Mouse (Mus musculus) stomach, embryonic 14.5 days (tissue): Measurements from ENCODE around the gene Vmn1r81. TPM values are rescaled to one million over a fixed set of nuclear protein-coding genes. Genes with fewer than 3 reads are reported as not detected.

Source experiments
- ATAC-seq: fragments of 200-750 bp; cut with Nextera tagmentation; 2 replicates; pipeline ENCODE4 v1.8.0; 2017; ENCODE audit warnings: low read depth, moderate TSS enrichment; ENCODE audit not compliant: insufficient number of reproducible peaks, insufficient read depth, low FRiP score
- H3K27ac ChIP-seq: fragments of 300-500 bp; sonication (generic); 2 replicates; pipeline ENCODE4 v1.5.1; 2014; ENCODE audit warnings: mild to moderate bottlenecking, low read length, moderate library complexity, mixed read lengths
- H3K27me3 ChIP-seq: fragments of 300-500 bp; sonication (generic); 2 replicates; pipeline ENCODE4 v1.6.1; 2014; ENCODE audit warnings: low read length, control low read depth, mixed read lengths; ENCODE audit not compliant: control insufficient read depth, insufficient read depth
- H3K36me3 ChIP-seq: fragments of 300-500 bp; sonication (generic); 2 replicates; pipeline ENCODE4 v1.6.1; 2014; ENCODE audit warnings: mild to moderate bottlenecking, control low read depth, low read length, moderate library complexity, mixed read lengths; ENCODE audit not compliant: control insufficient read depth, insufficient read depth
- H3K4me1 ChIP-seq: fragments of 300-500 bp; sonication (generic); 2 replicates; pipeline ENCODE4 v1.6.1; 2014; ENCODE audit warnings: low read length, control low read depth, mixed read lengths; ENCODE audit not compliant: control insufficient read depth, insufficient read depth
- H3K4me2 ChIP-seq: fragments of 300-500 bp; sonication (generic); replicated peaks from 2 replicates; pipeline ENCODE4 v1.6.1; 2014; ENCODE audit warnings: low read depth, low read length, control low read depth
- H3K4me3 ChIP-seq: fragments of 300-500 bp; sonication (generic); 2 replicates; pipeline ENCODE4 v1.5.1; 2014; ENCODE audit warnings: low read depth, low read length, control low read depth
- H3K9ac ChIP-seq: fragments of 300-500 bp; sonication (generic); replicated peaks from 2 replicates; pipeline ENCODE4 v1.6.1; 2014; ENCODE audit warnings: low read depth, mild to moderate bottlenecking, control low read depth, low read length, moderate library complexity, mixed read lengths
- H3K9me3 ChIP-seq: fragments of 300-500 bp; sonication (generic); 2 replicates; pipeline ENCODE4 v1.6.1; 2016; ENCODE audit warnings: low read depth, low read length, control low read depth; ENCODE audit not compliant: control insufficient read depth
- WGBS: fragments of 180-500 bp; shearing (Covaris S2); extraction: QIAGEN DNeasy Blood & Tissue Kit; methylation state at CpG from one replicate; pipeline ENCODE4 v1.1.7; 2014; 5-methylcytosine and 5-hydroxymethylcytosine counted together
- polyA plus RNA-seq: library from polyadenylated mRNA; unstranded; fragments of >200 nt; fragmentation: Nextera tagmentation; extraction: Ambion mirVana; gene quantifications from 2 replicates; pipeline ENCODE4 v1.2.1, GENCODE M21; 2014

Vmn1r81 gene
- not detected in 2 replicates for polyA plus RNA-seq

- Histone ChIP-seq H3K9me3 (no peaks in the 10 kb centered on the region), H3K4me1 (no peaks in the 10 kb centered on the region), H3K4me3 (no peak within 1 kb of the TSS), H3K27ac (no peak within 1 kb of the TSS), H3K36me3 (no peaks in the 10 kb centered on the region), H3K9ac (no peak within 1 kb of the TSS), H3K4me2 (no peak within 1 kb of the TSS), H3K27me3 (no peaks in the 10 kb centered on the region)
- ATAC-seq: no peak
- 64% methylated on average over 1 of the region's 1 CpGs for WGBS
Measured at GRCm38 (mm10) chr7:12268169-12268568, at the start of gene Vmn1r81. TSS of gene Vmn1r81 (minus strand) at chr7:12268269.

GRCm38 (mm10) chr7:12300130-12300529 is 32.1 kb upstream of the Vmn1r81 start, which contains the start of gene Vmn1r82:
TSS of gene Vmn1r82 (plus strand) at chr7:12300430.
- H3K4me2 ChIP-seq: no peak within 1 kb of the TSS
- 56% methylated on average over 2 of the region's 2 CpGs for WGBS
- no peak within 1 kb of the TSS for H3K4me3 ChIP-seq
- no peak within 1 kb of the TSS for H3K9ac ChIP-seq
- H3K9me3 ChIP-seq: no peaks in the 10 kb centered on the region
- H3K36me3 ChIP-seq: no peaks in the 10 kb centered on the region
- ATAC-seq: no peak
- H3K27me3 ChIP-seq: no peaks in the 10 kb centered on the region
- no peaks in the 10 kb centered on the region for H3K4me1 ChIP-seq
- H3K27ac ChIP-seq: no peak within 1 kb of the TSS

GRCm38 (mm10) chr7:12204141-12204540 is 63.9 kb downstream of the Vmn1r81 start:
- WGBS: 78% methylated on average over 2 of the region's 2 CpGs
- Histone ChIP-seq H3K4me1 (no peaks in the 10 kb centered on the region), H3K4me3 (no peak overlapping the region), H3K9me3 (peaks cover 4% of the 10 kb centered on the region; the same call in 1 of the 2 replicates), H3K9ac (no peak overlapping the region), H3K27me3 (no peaks in the 10 kb centered on the region), H3K36me3 (no peaks in the 10 kb centered on the region), H3K27ac (no peak overlapping the region), H3K4me2 (no peak overlapping the region)
- no peak for ATAC-seq

Other genes starting within 250 kb of the Vmn1r81 start
- not detected in 2 replicates for gene Vmn1r77, start 231.5 kb downstream of the Vmn1r81 start, polyA plus RNA-seq
- not detected in 2 replicates for gene Vmn1r78, start 118.0 kb downstream of the Vmn1r81 start, polyA plus RNA-seq
- gene Vmn1r79, start 97.0 kb downstream of the Vmn1r81 start, polyA plus RNA-seq: not detected in 2 replicates
- gene Vmn1r80, start 79.0 kb downstream of the Vmn1r81 start, polyA plus RNA-seq: not detected in 2 replicates
- gene Vmn1r82, start 32.2 kb upstream of the Vmn1r81 start, polyA plus RNA-seq: not detected in 2 replicates
- 0.17 TPM in 1 of 2 replicates, not detected in the other for gene Vmn1r83, start 61.2 kb upstream of the Vmn1r81 start, polyA plus RNA-seq
- gene Vmn1r84, start 101.0 kb upstream of the Vmn1r81 start, polyA plus RNA-seq: not detected in 2 replicates
- 4.5 and 4.8 TPM in 2 replicates for gene Zfp551, start 154.5 kb upstream of the Vmn1r81 start, polyA plus RNA-seq
- gene Zfp606, start 210.0 kb upstream of the Vmn1r81 start, polyA plus RNA-seq: 27.2 and 27.3 TPM in 2 replicates
- not detected in 2 replicates for gene 2900092C05Rik, start 244.2 kb upstream of the Vmn1r81 start, polyA plus RNA-seq